Mouse (Mus musculus) c-Kit-positive CD71-negative TER-119-negative erythroid progenitor cells, embryonic 14.5 days (primary cell): ENCODE results near the gene Acta2.

ENCODE experiments used
- DNase-seq: peaks from one replicate; pipeline ENCODE4 v3.0.0-alpha.2; 2013; ENCODE audit warnings: low read depth

Gene Acta2

DNA sequence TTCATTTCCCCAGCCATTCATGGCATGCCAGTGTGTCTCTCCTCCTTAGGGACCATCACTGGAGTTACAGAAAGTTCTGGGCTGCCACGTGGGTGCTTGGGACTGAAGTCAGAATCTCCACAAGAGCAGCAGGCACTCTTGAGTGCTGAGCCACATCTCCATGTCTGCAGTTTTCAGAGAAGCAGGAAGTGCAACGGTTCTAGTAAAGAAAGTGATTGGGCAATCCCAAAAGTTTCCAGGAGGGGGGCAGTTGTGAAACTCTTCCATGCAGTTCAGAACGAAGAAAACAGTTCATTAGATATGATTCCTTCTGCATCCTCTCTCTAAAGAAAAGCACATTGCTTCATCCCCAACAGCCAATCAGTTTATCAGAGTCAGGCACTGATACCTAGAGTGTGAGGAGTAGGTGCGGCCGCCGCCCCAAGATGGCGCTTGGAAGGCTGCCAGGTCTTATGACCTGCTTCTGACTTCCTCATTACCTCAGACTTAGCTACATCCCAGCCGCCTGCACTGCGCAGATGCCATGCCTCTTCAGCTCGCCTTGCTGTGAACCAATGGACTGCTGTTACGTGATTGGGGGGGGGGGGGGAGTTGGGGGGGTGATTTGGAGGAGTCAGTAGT lies 14.8 kb upstream of the Acta2 start:
- DNase-seq, result peak; percentile 25

DNA sequence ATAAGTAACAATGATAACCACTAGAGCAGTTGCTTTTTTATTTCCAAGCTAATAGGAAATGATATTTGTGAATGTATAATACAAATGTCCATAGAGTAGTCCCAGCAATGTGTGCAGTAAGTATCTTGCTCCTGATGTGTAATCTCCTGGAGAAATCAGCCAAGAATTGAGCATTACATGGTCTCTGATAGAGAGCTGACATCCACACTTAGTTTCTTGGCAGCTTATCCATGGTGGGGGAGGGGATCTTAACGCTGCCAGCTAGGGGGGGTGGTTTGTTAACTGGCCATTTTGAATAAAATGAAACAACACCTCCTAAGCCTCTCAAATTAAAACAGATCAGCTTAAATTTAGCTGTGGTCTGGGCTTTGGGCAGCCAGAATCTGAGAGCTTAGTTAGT lies 13.6 kb upstream of the Acta2 start:
- no peak for DNase-seq

DNA sequence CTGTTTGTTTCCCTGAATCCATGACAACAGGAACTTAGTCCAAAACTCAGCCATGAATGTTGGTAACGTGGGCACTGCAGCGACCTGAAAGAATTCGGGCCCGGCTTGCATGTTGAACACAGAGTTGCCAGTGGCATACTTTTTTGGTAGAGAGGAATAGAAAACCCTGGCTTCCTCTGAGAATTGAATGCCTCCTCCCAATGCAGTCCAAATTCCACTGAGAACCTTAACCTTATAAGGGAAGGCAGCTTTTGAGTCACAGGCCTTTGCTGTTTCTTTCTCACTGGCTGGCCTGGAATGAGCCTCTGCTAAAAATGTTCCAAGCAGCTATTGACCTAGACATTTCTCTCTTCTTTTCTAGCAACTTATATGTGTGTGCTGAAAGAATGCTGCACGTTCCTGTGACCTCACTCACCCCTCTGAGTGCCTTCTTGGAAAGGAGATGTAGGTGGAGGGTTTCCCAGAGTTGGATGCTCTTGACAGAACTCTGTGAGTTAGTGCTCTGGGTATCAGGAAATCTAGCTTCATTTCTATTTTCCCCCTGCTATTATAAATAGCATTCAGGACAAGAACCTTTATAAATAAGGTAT lies 10.3 kb upstream of the Acta2 start:
- DNase-seq, result no peak

DNA sequence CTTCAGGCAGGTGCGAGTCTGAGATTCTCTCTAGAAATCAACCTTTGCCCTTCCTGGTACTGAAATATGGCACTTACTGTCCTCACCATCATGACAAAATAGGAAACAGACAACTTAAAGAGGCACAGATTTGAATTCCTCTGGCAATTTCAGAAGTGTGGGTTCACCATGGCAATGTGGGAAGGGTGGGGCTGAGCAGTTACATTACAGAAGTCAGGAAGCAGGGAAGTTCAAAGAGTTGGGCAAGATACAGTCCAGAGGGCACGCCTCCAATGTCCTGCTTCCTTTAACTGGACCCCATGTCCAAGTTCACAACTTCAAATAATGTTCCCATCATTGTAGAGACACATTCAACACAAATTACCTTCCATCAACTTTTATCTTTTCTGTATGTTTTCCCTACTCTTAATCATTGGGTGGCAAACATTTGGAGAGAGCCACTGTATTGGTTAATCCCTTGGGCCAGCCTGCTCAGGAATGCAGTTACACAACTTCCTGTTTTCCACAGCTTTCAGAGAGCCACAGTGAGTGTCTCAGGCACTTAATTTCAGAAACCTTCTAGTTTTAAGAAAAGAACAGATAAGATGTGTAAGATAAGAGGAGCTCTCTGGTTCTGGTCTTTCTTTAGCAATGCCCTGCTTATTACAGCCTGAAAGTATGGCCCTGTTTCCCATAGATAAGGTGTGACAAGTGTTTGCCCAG lies 7.0 kb upstream of the Acta2 start:
- no peak for DNase-seq

DNA sequence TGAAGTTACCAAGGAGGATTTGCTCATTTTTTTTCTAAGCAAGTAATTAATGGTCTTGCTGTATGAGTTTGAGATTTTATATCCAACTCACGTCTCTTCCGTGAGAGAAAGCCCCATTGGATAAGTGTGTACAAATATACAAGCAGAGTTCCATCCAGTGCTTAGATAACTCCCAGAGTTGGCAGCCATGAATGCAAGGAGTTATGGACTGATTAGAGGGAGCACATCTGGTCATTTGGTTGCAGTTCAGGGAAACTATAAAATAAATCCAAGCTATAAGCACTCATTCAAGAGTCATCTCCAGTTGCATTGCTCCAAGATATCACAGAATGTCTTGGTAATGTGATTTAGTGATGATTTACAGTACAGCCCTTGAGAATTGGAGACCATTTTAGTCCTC lies 1.5 kb upstream of the Acta2 start:
- no peak for DNase-seq

DNA sequence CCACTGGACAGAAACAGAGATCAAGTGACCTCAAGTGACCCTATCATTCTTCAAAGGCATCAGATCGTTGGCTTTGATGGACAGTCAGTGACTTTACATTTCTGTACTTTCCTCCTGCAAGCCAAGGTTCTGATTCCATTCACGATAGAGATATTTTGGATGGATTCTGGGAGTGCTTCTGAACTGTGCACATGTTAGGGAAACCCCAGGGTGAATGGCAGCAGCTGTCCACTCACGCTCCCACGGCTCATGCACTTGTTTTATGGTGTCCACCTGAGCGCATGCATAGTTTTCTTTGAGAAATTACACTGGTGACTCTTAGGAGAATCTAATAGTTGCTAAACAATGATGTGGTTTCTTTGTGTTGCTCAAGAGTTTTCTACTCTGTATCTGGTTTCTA lies 759 bp upstream of the Acta2 start:
- DNase-seq, result no peak

DNA sequence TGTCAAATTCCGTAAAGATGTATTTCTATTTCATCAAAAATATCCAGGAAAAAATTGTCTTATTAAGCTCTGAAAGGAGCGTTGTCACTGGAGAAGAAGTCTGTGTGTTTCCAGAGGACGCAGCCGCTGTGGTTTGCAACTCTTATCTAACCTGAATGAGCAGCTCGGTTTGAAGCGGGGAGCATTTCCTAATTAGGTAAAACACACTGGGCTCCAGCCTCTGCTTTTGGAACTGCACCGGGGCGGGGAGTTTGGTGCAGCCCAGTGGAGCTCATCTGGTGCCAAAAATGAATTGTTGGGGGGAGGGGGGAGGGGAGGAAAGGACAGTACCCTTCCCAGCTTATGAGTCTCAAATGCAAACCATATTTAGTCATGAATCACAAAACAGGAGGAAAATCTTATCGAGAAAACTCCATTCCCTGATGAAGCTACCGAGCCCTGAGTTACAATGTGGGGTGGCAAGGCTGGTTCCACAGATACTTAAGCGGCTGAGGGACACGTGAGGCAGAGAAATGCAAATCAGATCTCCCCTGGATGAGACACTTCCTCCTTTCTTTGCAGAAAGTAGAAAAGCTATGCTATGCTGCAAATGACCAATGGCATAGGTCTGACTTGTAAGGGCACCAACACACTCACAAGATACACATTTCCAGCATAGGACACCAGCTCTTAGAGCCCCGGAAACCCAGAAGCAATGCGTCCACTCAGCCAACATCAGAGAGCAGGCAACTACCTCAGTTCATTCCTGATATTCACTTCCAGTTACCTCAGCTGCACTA lies 1.1 kb downstream of the Acta2 start:
- DNase-seq, result no peak

DNA sequence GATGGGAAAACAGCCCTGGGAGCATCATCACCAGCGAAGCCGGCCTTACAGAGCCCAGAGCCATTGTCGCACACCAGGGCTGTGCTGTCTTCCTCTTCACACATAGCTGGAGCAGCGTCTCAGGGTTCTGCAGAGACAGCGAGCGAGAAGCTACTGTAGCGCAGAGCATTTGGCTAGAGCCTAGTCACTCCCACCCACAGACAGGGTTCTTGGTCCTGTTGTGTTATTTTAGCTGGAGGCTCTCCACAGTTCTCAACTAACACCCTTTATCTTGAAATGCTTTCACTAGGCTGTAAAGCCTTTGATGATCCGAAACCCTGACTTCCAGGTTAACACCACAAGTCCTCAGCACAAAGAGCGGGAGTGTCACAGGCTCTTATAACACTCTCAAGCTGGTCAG lies 2.9 kb downstream of the Acta2 start:
- no peak for DNase-seq

DNA sequence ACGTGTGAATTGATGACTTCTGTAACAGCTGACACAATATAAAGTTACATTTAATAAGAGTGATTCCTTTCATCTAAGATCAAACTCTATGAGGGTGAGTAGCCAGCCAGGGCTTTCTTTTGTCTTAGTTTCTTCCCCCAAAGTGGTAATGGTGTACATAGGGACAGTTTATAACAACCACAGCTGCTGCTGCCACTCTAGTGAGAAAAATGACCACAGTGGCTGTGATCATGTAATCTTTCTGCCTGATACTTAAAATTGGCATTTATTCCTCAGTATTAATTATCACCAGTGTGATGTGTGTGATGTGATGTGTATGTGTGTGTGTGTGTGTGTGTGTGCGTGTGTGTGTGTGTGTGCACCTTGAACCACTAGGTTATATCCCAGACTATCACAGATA lies 3.5 kb downstream of the Acta2 start:
- DNase-seq, result no peak

DNA sequence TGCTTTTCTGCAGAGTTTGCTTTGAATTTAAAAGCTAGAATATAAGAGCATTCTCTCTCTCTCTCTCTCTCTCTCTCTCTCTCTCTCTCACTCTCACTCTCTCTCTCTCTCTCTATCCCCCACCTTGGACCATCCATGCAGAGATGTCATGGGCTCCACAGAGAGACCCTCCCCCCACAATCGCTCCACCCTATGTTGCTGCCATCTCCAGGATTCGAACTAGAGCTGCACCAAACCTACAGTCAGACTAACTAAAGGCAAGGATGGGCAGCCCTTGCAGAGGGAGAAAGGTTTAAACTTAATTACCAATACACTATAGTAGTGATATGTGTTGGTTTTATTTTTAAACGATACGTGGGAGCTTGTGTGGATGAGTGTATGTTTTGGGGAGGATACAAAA lies 4.8 kb downstream of the Acta2 start:
- no peak for DNase-seq

DNA sequence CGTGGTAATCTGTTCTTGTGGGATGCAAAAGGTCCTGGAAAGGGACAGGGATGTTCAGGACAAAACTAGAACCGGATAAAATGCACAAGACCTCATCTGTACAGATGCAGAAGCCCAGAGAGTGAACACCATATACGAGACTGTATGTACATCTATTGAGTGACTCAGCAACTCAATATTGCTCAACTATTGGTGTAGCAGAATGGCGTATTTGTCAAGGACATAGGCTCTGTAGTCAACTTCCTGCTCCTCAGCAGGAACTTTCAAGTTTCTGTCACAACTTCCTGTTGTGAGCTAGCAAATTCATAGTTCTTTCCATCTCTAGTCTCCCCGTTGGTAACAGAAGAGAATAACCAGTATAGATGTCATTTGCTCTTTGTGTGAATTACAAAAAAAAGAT lies 6.8 kb downstream of the Acta2 start:
- no peak for DNase-seq

DNA sequence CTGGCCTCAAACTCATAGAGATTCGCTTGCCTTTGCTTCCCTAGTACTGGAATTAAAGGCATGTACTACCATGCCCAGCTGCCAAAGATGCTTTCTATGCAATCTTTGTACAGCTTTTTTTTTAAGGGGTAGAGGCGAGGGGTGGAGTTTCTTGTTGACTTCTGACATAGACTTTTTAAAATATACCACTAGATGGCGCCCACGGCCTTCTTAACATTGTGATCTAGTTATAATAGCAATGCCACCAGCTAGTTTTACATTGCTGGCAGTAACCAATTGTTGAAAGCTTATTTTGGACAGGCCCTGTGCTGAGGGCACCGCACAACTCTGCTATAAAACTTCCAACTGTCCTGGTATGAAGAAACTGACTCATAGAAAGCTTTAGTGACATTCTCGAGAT lies 11.3 kb downstream of the Acta2 start:
- DNase-seq, result peak; percentile 76

DNA sequence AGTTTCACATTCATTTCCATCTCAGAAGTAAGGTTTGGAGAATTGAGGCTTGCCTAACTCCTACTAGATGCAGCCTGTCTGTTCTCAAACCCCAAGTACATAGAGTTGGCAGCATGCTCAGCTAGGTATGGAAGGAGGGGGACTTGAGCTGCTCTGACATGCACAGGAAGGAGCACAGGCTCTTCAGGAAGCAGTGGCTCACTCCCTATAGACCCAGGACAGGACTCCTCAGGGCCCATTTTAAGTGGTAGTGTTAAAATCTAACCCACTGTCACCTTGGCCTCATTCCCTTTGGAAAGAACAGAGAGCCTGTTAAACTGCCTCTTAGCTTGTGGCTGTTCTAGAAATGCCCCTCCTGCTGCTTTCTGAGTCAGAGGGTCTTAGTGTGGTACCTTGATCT lies 12.5 kb downstream of the Acta2 start:
- no peak for DNase-seq

DNA sequence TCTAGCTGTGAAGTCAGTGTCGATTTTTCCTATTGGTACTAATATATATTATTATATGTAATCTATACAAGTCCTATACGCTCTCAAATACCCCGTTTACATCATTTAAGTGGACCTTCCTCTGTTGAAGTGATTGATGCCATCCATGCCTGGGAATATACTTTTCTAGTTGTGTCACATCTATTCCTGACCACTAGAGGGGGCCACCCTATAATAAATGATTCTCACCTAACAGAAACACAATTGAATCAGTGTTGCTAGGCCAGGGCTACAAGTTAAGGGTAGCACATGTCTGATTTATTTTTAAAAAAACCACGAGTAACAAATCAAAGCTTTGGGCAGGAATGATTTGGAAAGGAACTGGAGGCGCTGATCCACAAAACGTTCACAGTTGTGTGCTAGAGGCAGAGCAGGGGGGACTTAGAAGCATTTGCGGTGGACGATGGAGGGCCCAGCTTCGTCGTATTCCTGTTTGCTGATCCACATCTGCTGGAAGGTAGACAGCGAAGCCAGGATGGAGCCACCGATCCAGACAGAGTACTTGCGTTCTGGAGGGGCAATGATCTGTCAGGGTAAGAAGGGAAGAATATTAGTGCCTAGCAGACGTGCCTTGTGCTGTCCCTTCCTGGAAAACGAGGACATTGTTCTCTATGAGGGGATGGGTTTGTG lies 14.0 kb downstream of the Acta2 start:
- DNase-seq, result no peak

DNA sequence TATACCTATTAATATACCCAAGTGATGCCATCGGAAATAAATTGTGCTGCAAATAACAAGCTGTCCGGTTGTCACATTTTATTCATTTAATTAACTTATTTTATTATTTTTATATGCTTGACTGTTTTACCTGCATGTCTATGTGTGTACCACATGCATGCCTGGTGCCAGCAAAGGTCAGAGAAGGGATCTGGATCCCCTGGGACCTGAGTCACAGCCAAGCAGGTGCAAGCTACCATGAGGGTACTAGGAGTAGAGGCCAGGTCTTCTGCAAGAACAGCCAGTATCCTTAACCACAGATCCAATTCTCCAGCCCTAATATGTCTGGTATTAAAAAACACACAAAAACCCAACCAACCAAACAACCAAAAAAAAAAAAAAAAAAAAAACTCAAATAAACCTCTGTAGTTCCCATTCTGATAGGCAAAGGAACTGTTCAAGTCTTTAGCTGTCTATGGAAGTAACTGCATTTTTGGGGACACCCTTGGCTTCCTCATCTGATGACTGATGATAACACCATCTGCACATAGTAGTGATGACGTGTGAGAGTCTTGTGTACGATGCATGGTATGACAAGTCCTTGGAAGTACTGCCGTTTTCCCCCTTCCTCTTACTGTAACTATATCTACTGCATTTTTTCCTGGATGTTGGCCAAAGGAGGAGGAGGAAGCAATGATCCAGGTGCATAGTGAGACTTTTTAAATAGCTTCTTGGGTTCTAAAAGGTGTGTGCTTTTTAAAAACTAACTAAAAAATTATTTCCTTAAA lies 14.9 kb downstream of the Acta2 start:
- DNase-seq, result no peak

DNA sequence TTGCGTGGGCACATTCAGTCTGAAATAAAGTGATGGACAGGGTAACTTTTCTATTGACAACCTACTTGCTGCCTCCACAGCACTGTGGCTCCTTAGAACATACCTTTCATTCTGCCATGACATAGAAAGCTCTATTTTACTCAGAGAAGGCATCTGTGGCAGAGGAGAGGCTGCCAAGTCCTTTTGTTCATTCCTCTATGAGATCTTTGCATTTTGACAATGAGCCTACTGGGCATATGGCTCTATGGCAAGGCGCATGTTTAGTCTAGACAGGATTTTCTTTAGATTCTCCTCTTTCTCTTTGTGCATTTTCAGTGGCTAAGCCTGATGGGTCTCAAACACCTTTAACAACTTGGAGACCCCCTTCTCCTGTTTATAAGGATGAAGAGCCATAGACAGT lies 17.6 kb downstream of the Acta2 start:
- no peak for DNase-seq

DNA sequence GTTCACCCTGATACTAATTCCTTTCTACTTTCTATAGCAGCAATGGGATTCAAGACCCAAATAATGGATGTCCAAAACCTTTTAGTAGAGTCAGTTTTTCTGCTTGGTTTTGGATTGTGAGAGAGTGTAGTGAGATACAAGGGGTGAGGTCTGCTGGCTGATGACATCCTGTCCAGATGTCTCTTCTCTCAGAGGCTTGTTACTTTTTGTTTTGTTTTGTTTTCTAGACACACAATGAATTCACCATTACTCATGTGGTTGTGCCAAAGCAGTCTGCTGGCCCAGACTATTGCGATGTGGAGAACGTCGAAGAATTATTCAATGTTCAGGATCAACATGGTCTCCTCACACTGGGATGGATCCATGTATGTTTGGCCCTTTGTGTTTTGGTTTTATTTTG lies 19.3 kb downstream of the Acta2 start:
- no peak for DNase-seq

DNA sequence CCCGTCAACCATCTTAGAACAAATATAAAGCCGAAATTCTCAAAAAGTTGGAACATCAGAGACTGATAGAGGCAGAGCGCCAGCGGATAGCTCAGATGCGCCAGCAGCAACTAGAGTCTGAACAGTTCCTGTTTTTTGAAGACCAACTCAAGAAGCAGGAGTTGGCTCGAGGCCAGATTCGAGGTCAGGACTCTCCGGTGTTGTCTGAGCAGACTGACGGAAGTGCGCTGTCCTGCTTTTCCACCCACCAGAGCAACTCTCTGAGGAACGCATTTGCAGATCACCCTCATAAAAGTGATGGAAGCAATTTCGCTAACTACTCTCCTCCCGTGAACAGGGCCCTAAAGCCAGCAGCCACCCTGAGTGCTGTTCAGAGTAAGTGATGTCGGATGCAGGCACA lies 21.4 kb downstream of the Acta2 start:
- DNase-seq, result no peak

DNA sequence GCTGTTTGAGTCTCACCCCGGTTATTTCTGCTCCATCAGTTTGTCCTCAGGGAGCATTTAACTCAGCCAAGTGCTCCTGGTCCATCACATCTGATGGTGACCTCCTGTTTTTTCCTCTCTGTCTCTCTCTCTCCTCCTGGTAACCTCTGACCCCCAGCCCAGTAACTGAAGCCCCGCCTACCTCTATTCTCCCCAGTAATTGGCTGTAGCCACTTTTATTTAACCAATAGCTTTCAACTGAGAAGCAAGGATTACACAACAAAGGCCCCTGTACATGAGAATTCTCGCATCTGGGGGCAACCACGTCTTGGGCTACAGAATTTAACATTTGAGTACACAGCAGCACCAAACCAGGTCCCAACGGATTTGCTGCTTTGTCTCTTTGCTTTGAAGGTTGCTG lies 23.1 kb downstream of the Acta2 start:
- DNase-seq, result no peak

DNA sequence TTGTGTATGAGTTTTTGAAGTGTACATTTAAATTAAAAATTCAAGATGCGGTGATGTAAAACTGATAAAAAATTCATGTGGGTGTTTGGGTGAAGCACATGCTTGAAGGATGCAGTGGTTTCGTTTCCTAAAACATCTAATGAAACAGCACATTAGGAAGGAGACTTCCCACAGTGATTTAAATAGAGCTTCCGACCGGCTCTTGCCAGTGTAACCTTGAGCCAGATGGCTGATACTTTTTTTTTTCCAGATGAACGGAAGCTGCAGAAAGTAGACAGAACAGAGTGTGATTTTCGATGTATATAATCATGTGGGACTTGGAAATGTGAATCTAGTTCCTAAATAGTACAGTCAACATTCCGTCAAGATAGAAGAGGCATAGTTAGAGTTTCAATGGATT lies 23.8 kb downstream of the Acta2 start:
- no peak for DNase-seq

DNA sequence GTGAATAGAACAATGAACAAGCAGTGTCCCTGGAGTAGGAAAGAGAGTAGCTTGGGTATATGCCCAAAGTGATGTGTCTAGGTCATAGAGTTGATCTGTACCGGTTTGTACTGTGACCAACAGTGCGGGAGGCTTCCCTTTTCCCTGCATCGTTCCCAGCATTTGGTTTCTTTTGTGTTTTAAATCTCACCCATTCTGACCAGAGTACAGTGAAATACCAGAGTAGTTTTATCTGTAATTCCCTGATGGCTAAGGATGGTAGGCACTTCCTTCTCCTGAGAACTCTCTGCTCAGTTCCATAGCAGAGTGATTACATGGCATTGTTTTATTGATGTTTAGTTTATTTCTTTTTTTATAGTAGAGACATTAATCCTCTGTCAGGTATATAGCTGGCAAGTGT lies 32.6 kb downstream of the Acta2 start:
- no peak for DNase-seq
